Mouse (Mus musculus) E14TG2a.4 (cell line): ENCODE measurements around the gene Dmgdh.

Experiments
- H3K27me3 ChIP-seq: 2 replicates; pipeline ENCODE4 v1.6.1; 2014; ENCODE audit warnings: low read length, control low read depth; ENCODE audit not compliant: insufficient read depth
- H3K36me3 ChIP-seq: 2 replicates; pipeline ENCODE4 v1.6.1; 2014; ENCODE audit warnings: low read length, control low read depth; ENCODE audit not compliant: insufficient read depth
- H3K4me1 ChIP-seq: replicated peaks from 2 replicates; pipeline ENCODE4 v1.6.1; 2014; ENCODE audit warnings: low read depth, low read length, control low read depth
- H3K4me3 ChIP-seq: replicated peaks from 2 replicates; pipeline ENCODE4 v1.5.1; 2014; ENCODE audit warnings: mild to moderate bottlenecking, low read length
- H3K9me3 ChIP-seq: 2 replicates; pipeline ENCODE4 v1.6.1; 2014; ENCODE audit warnings: low read length, control low read depth
- CTCF ChIP-seq: conservative IDR thresholded peaks from 2 replicates; pipeline ENCODE4 v1.5.1; 2014; ENCODE audit warnings: low read length
- POU5F1 ChIP-seq: IDR thresholded peaks from 2 replicates; pipeline ENCODE4 v1.6.1; 2014; ENCODE audit warnings: low read length, borderline replicate concordance

Dmgdh gene

DNA sequence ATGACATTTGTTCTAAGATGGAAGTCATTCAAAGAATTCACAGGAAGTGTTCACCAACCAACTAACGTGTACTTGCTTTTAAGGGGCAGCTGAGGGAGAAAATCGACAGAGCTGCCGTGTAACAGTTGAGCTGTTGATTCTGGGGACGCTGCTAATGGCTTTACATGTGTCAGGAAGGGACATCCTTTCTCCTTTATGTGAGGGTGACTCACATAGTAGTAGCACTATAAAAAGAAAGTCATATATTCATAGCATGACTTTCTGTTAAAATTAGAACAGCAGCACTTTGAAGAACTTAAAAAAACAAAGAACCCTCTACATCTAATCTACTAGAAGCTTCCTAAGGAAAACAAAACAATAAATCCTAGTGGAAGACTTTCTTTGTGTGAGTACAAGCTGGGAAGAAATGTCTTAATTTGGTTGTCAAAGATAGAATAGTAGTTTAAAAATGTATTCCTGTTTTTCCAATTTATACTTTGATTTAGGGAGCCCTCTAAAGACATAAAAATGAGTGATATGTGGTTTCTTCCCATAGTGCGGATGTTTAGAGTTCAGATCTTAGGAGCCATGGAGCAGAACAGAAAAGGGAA is 122.9 kb downstream of the Dmgdh start:
- no peaks in the 10 kb centered on the region for H3K36me3 ChIP-seq
- no peak overlapping the region for H3K4me3 ChIP-seq
- H3K9me3 ChIP-seq, result peaks cover 7% of the 10 kb centered on the region
- TF ChIP-seq CTCF, result no peak
- no peak for TF ChIP-seq POU5F1
- H3K4me1 ChIP-seq, result no peaks in the 10 kb centered on the region
- H3K27me3 ChIP-seq, result no peaks in the 10 kb centered on the region
